In the genomic region with DNA sequence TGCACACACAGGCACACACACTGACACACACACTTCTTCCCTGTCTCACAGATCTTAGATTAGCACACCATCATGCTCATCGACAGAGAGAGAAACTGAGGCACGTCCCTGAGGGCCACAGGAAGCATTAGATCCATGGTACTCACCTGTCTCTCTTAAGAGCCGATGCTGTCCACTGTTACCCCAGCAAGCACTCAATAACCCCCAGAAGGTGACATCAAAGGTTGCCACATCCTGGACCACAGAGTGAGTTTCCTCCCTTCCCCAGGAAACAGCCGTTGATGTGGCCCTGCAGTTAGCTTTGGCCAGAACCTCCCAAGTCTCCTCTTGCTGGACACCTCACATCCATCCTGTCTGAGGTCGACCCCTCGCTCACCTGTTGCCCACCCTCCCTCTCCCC, we compare ENCODE assay signal across 25 mouse cellular contexts. TPM values are rescaled to one million over a fixed set of nuclear protein-coding genes. Genes with fewer than 3 reads are reported as not detected.
A peak's percentile ranks its signal among the peaks of the same experiment; 100 is the strongest.
DNase-seq lines count a peak whose midpoint lies in the region; ATAC-seq and TF ChIP-seq lines count a peak whose summit lies in the region.
"Had no signal": no experiment of that assay in that cellular context is flagged by ENCODE, and none has a peak within 500 bp of the region (broad histone marks: within the 10 kb centered on the region; RNA-seq: fewer than 3 reads in every experiment).

No protein-coding gene starts in this region.

- ATAC-seq in activated CD4-positive, CD25-positive, alpha-beta regulatory T cell, adult 4 months: peak; percentile 63
- peak; percentile 65 for ATAC-seq in megakaryocyte, adult 5-6 weeks (ENCODE audit: poor library complexity, severe bottlenecking)
- ATAC-seq in forebrain, postnatal 0 days: no peak
- ATAC-seq: forebrain, embryonic 13.5 days; inflammation-experienced regulatory T-cells, adult 6 months; midbrain, embryonic 13.5 days had no signal

- H3K36me3 ChIP-seq in forebrain, postnatal 0 days (ENCODE audit: insufficient read depth): no peaks in the 10 kb centered on the region
- H3K36me3 ChIP-seq: hindbrain, embryonic 12.5 days; limb, embryonic 13.5 days; liver, embryonic 13.5 days; midbrain, embryonic 13.5 days; neural tube, embryonic 15.5 days had no signal

- H3K27ac ChIP-seq in cerebellum, adult 2 months (ENCODE audit: insufficient read depth, low read length): no peak overlapping the region
- no peak overlapping the region for H3K27ac ChIP-seq in forebrain, postnatal 0 days (ENCODE audit: low read depth, low read length)
- H3K27ac ChIP-seq: forebrain, embryonic 13.5 days; hindbrain, embryonic 12.5 days; limb, embryonic 13.5 days; liver, embryonic 13.5 days; midbrain, embryonic 13.5 days had no signal

- DNase-seq in CD4-positive, CD25-positive, alpha-beta regulatory T cell, adult 2 months (ENCODE audit: low read depth, low spot score): peak; percentile 35
- peak; percentile 32 for DNase-seq in thymus, postnatal 14 days
- no peak for DNase-seq in left cerebral cortex, adult 8-10 months (ENCODE audit: low spot score in 2 of 2)
- DNase-seq in cerebellum, adult 2 months: no peak
- DNase-seq in forebrain, postnatal 0 days: no peak
- DNase-seq: adrenal gland, postnatal 36 days; cerebellum, adult 8-10 months; gastrocnemius, postnatal 25 days; heart, postnatal 10 days; kidney, adult 9 months; kidney, postnatal 25 days; layer of hippocampus, adult 9-11 months; liver, embryonic 13.5 days; lung, embryonic 14.5 days; lung, postnatal 4 days; right cerebral cortex, postnatal 14 days had no signal

- no peak for TF ChIP-seq CTCF in cerebellum, adult 2 months (IDR thresholded peaks at IDR 0.05; ENCODE audit: borderline replicate concordance, insufficient read depth, low read depth, low read length)
- TF ChIP-seq CTCF in forebrain, postnatal 0 days (IDR thresholded peaks at IDR 0.05; ENCODE audit: low read depth): no peak

- 87% methylated on average over 6 of the region's 6 CpGs for WGBS in cerebellum, adult 2 months
- WGBS in forebrain, postnatal 0 days: 89% methylated on average over 6 of the region's 6 CpGs

- no peaks in the 10 kb centered on the region for H3K9me3 ChIP-seq in forebrain, postnatal 0 days (ENCODE audit: low read length)
- H3K9me3 ChIP-seq: forebrain, embryonic 13.5 days; hindbrain, embryonic 12.5 days; limb, embryonic 13.5 days; liver, embryonic 13.5 days; midbrain, embryonic 13.5 days; neural tube, embryonic 15.5 days had no signal

- peaks cover 42% of the 10 kb centered on the region for H3K4me1 ChIP-seq in cerebellum, adult 2 months (ENCODE audit: control insufficient read depth, insufficient read depth, low read length)
- H3K4me1 ChIP-seq in forebrain, postnatal 0 days (ENCODE audit: insufficient read depth): peaks cover 3% of the 10 kb centered on the region
- H3K4me1 ChIP-seq: liver, embryonic 13.5 days had no signal

- TF ChIP-seq POLR2A in cerebellum, adult 2 months (IDR thresholded peaks at IDR 0.05; ENCODE audit: borderline replicate concordance, insufficient read depth, low read length): no peak

- no peak overlapping the region for H3K9ac ChIP-seq in forebrain, postnatal 0 days
- H3K9ac ChIP-seq: forebrain, embryonic 13.5 days; hindbrain, embryonic 12.5 days; liver, embryonic 13.5 days; lung, embryonic 14.5 days; midbrain, embryonic 13.5 days; neural tube, embryonic 15.5 days had no signal

- H3K4me2 ChIP-seq in forebrain, postnatal 0 days (ENCODE audit: low read depth): no peak overlapping the region
- H3K4me2 ChIP-seq: forebrain, embryonic 13.5 days; hindbrain, embryonic 12.5 days; limb, embryonic 13.5 days; liver, embryonic 13.5 days; lung, embryonic 14.5 days; midbrain, embryonic 13.5 days; neural tube, embryonic 15.5 days had no signal

- H3K27me3 ChIP-seq in cerebellum, adult 2 months (ENCODE audit: control insufficient read depth, insufficient read depth, low read length): no peaks in the 10 kb centered on the region
- no peaks in the 10 kb centered on the region for H3K27me3 ChIP-seq in forebrain, postnatal 0 days (ENCODE audit: insufficient read depth, low read length)
- H3K27me3 ChIP-seq: CH12.LX; forebrain, embryonic 13.5 days; liver, embryonic 13.5 days; midbrain, embryonic 13.5 days; neural tube, embryonic 15.5 days had no signal

- no peak overlapping the region for H3K4me3 ChIP-seq in cerebellum, adult 2 months (replicated peaks; ENCODE audit: insufficient read depth, low read depth, low read length)
- H3K4me3 ChIP-seq in forebrain, postnatal 0 days (ENCODE audit: low read depth, low read length): no peak overlapping the region
- H3K4me3 ChIP-seq: forebrain, embryonic 13.5 days; hindbrain, embryonic 12.5 days; limb, embryonic 13.5 days; liver, embryonic 13.5 days; midbrain, embryonic 13.5 days; neural tube, embryonic 15.5 days had no signal

RNA-seq across cellular contexts. Expression of a gene that starts 49.7 kb away (rescaled TPM):
- 1 to 10 TPM; 1.0 to 1.9 TPM for polyA plus RNA-seq in activated CD4-positive, CD25-positive, alpha-beta regulatory T cell, adult 4 months (2017; shearing (Covaris generic))
- total RNA-seq in megakaryocyte, adult 5-6 weeks (2015): 28.0 and 33.1 TPM in 2 replicates
- total RNA-seq in megakaryocyte, adult 5-6 weeks (2017): 14.1 and 16.9 TPM in 2 replicates
- total RNA-seq in left cerebral cortex, adult 8-10 months (2022): 10 to 100 TPM; 34.6 to 40.0 (median 38.4) TPM
- polyA plus RNA-seq in cerebellum, adult 2 months (2012; rRNA removed): 30.1 and 36.3 TPM in 2 replicates
- total RNA-seq in forebrain, postnatal 0 days (2014; rRNA removed): 8.3 and 9.9 TPM in 2 replicates
- polyA plus RNA-seq in forebrain, postnatal 0 days (2015; fragmentation: Nextera tagmentation; extraction: Ambion mirVana): 1.7 and 2.4 TPM in 2 replicates

Comparison
In these comparisons a context has a peak if more than half of its experiments do, and no peak if none do; other contexts are left out.
1. DNase-seq: peak in CD4-positive, CD25-positive, alpha-beta regulatory T cell, adult 2 months (single experiment) and thymus, postnatal 14 days (single experiment); none in left cerebral cortex, adult 8-10 months (0 of 2), cerebellum, adult 2 months (0 of 2) and forebrain, postnatal 0 days (single experiment).